Mouse (Mus musculus) MEL (cell line): ENCODE data around the gene Olfr785.

Experiments
- CTCF ChIP-seq, 3 experiments: IDR thresholded peaks in 2 of 3; conservative IDR thresholded peaks in 1 of 3; 2 replicates each; pipeline ENCODE4 v1.5.1; 2011 to 2012; ENCODE audit warnings: low read length in 3 of 3, low read depth in 2 of 3, mild to moderate bottlenecking in 2 of 3, improper control_type of control experiment in 1 of 3, inconsistent platforms in 1 of 3, mixed read lengths in 1 of 3, moderate library complexity in 1 of 3; ENCODE audit not compliant: control insufficient read depth in 1 of 3, insufficient read depth in 1 of 3, poor library complexity in 1 of 3, severe bottlenecking in 1 of 3
- MAX ChIP-seq: IDR thresholded peaks from 2 replicates; pipeline ENCODE4 v1.6.1; 2011; ENCODE audit warnings: low read length, improper control_type of control experiment
- POLR2A ChIP-seq, 2 experiments: IDR thresholded peaks; 2 replicates each; pipeline ENCODE4 v1.6.1; 2011 to 2012; ENCODE audit warnings: low read length in 2 of 2, mild to moderate bottlenecking in 2 of 2, control low read depth in 1 of 2, improper control_type of control experiment in 1 of 2, low read depth in 1 of 2, moderate library complexity in 1 of 2; ENCODE audit not compliant: control insufficient read depth in 1 of 2, insufficient read depth in 1 of 2, poor library complexity in 1 of 2
- USF1 ChIP-seq: IDR thresholded peaks from 2 replicates; pipeline ENCODE4 v1.6.1; 2014; ENCODE audit warnings: low read depth, mild to moderate bottlenecking, inconsistent platforms, low read length, improper control_type of control experiment, moderate library complexity

- TF ChIP-seq POLR2A (IDR thresholded peaks at IDR 0.05; ENCODE audit: control insufficient read depth in 1 of 2, insufficient read depth in 1 of 2, low read depth in 1 of 2, low read length in 2 of 2, poor library complexity in 1 of 2), result no peak
- TF ChIP-seq USF1, result no peak
- TF ChIP-seq CTCF (IDR thresholded peaks at IDR 0.05 in 2 of 3, conservative IDR thresholded peaks at IDR 0.05 in 1 of 3; ENCODE audit: control insufficient read depth in 1 of 3, insufficient read depth in 1 of 3, low read depth in 2 of 3, low read length in 3 of 3, poor library complexity in 1 of 3, severe bottlenecking in 1 of 3), result no peak
- TF ChIP-seq MAX, result no peak
These were observed 21.8 kb downstream of the Olfr785 start, which contains the start of gene Olfr786 for GRCm38 (mm10) chr10:129427006-129427405.
